Mouse (Mus musculus) small intestine, adult 2 months (tissue): ENCODE results near the gene Cnnm2.

Experiments
- CTCF ChIP-seq: fragments of 200-500 bp; IDR thresholded peaks from 2 replicates; pipeline ENCODE4 v1.5.1; 2012; ENCODE audit warnings: low read depth, mild to moderate bottlenecking, control low read depth, inconsistent platforms, low read length, moderate library complexity, mixed read lengths; ENCODE audit not compliant: insufficient replicate concordance, insufficient read length; ENCODE audit errors: extremely low read depth
- POLR2A ChIP-seq: fragments of 200-500 bp; IDR thresholded peaks from 2 replicates; pipeline ENCODE4 v1.6.1; 2012; ENCODE audit warnings: low read depth, mild to moderate bottlenecking, control low read depth, inconsistent platforms, low read length, moderate library complexity

DNA sequence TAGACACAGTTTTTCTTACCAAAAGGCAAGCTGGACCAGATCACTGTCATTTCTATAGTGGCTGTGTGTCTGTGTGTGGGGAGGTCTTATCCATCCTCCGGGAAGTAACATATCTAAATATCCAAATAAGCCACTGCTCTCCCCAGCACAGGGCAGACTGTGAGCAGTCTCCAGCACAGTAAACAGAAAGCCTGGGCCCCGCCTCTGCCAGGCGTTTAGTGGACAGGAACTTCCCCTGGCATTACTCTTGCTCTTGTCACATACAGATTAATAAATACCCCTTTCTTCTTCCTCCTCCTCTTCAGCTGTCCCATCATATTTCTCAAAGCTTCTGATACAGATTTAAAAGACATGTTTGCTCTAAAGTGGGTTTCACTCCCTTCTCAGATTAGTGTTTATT is 101.2 kb downstream of the Cnnm2 start:
- no peak for TF ChIP-seq CTCF
- no peak for TF ChIP-seq POLR2A
